Mouse (Mus musculus) MEL (cell line): ENCODE data around the gene Cabp2.

Experiments
- CHD1 ChIP-seq: IDR thresholded peaks from 2 replicates; pipeline ENCODE4 v1.6.1; 2012; ENCODE audit warnings: low read depth, mild to moderate bottlenecking, inconsistent platforms, low read length, improper control_type of control experiment
- CHD2 ChIP-seq: IDR thresholded peaks from 2 replicates; pipeline ENCODE4 v1.6.1; 2011; ENCODE audit warnings: low read length, improper control_type of control experiment
- CTCF ChIP-seq, 3 experiments: IDR thresholded peaks in 2 of 3; conservative IDR thresholded peaks in 1 of 3; 2 replicates each; pipeline ENCODE4 v1.5.1; 2011 to 2012; ENCODE audit warnings: low read length in 3 of 3, low read depth in 2 of 3, mild to moderate bottlenecking in 2 of 3, improper control_type of control experiment in 1 of 3, inconsistent platforms in 1 of 3, mixed read lengths in 1 of 3, moderate library complexity in 1 of 3; ENCODE audit not compliant: control insufficient read depth in 1 of 3, insufficient read depth in 1 of 3, poor library complexity in 1 of 3, severe bottlenecking in 1 of 3
- GATA1 ChIP-seq: IDR thresholded peaks from 2 replicates; pipeline ENCODE4 v1.6.1; 2011; ENCODE audit warnings: low read depth, low read length, improper control_type of control experiment
- HCFC1 ChIP-seq: IDR thresholded peaks from 2 replicates; pipeline ENCODE4 v1.6.1; 2012; ENCODE audit warnings: low read depth, mild to moderate bottlenecking, inconsistent platforms, low read length, improper control_type of control experiment, moderate library complexity
- MXI1 ChIP-seq: IDR thresholded peaks from 2 replicates; pipeline ENCODE4 v1.6.1; 2011; ENCODE audit warnings: mild to moderate bottlenecking, low read depth, low read length, improper control_type of control experiment
- POLR2A ChIP-seq, 2 experiments: IDR thresholded peaks; 2 replicates each; pipeline ENCODE4 v1.6.1; 2011 to 2012; ENCODE audit warnings: low read length in 2 of 2, mild to moderate bottlenecking in 2 of 2, control low read depth in 1 of 2, improper control_type of control experiment in 1 of 2, low read depth in 1 of 2, moderate library complexity in 1 of 2; ENCODE audit not compliant: control insufficient read depth in 1 of 2, insufficient read depth in 1 of 2, poor library complexity in 1 of 2
- SIN3A ChIP-seq: IDR thresholded peaks from 2 replicates; pipeline ENCODE4 v1.6.1; 2012; ENCODE audit warnings: low read length, improper control_type of control experiment, inconsistent platforms
- USF1 ChIP-seq: IDR thresholded peaks from 2 replicates; pipeline ENCODE4 v1.6.1; 2014; ENCODE audit warnings: low read depth, mild to moderate bottlenecking, inconsistent platforms, low read length, improper control_type of control experiment, moderate library complexity
- USF2 ChIP-seq, 2 experiments: IDR thresholded peaks; 2 replicates each; pipeline ENCODE4 v1.6.1; 2011 to 2012; ENCODE audit warnings: improper control_type of control experiment in 2 of 2, low read length in 2 of 2, borderline replicate concordance in 1 of 2, inconsistent platforms in 1 of 2, low read depth in 1 of 2, mild to moderate bottlenecking in 1 of 2; ENCODE audit not compliant: insufficient read depth in 1 of 2
- ZC3H11A ChIP-seq: IDR thresholded peaks from 2 replicates; pipeline ENCODE4 v1.6.1; 2012; ENCODE audit warnings: low read depth, mild to moderate bottlenecking, inconsistent platforms, low read length, improper control_type of control experiment

GRCm38 (mm10) chr19:4075531-4075930, 5.8 kb upstream of the Cabp2 start:
- TF ChIP-seq USF2 (IDR thresholded peaks at IDR 0.05; ENCODE audit: borderline replicate concordance in 1 of 2, insufficient read depth in 1 of 2, low read depth in 1 of 2, low read length in 2 of 2) (no peak), CHD1 (no peak), CHD2 (no peak), POLR2A (IDR thresholded peaks at IDR 0.05; ENCODE audit: control insufficient read depth in 1 of 2, insufficient read depth in 1 of 2, low read depth in 1 of 2, low read length in 2 of 2, poor library complexity in 1 of 2) (no peak), SIN3A (no peak), HCFC1 (no peak), CTCF (IDR thresholded peaks at IDR 0.05 in 2 of 3, conservative IDR thresholded peaks at IDR 0.05 in 1 of 3; ENCODE audit: control insufficient read depth in 1 of 3, insufficient read depth in 1 of 3, low read depth in 2 of 3, low read length in 3 of 3, poor library complexity in 1 of 3, severe bottlenecking in 1 of 3) (no peak), ZC3H11A (no peak), USF1 (no peak), MXI1 (no peak), GATA1 (no peak)
